8 mouse cellular contexts compared by ENCODE assay signal in genomic region chr8:126699389-126699775, GRCm38 (mm10).
DNase-seq lines count a peak whose midpoint lies in the region; ATAC-seq lines count a peak whose summit lies in the region.

No protein-coding gene starts in this region.

- intact Hi-C loops in heart, postnatal 14 days (cut with DNase I): no loop called here

- H3K9me3 ChIP-seq in heart, embryonic 10.5 days: no peaks in the 10 kb centered on the region
- no peaks in the 10 kb centered on the region for H3K9me3 ChIP-seq in hindbrain, embryonic 16.5 days (ENCODE audit: control insufficient read depth, low read length)

- H3K36me3 ChIP-seq in heart, embryonic 10.5 days: no peaks in the 10 kb centered on the region
- no peaks in the 10 kb centered on the region for H3K36me3 ChIP-seq in hindbrain, embryonic 16.5 days (ENCODE audit: control insufficient read depth, insufficient read depth, low read length)

- peak overlapping the region; percentile 86 for H3K27ac ChIP-seq in heart, embryonic 10.5 days
- peak overlapping the region; percentile 41; the same call in 1 of the 2 replicates for H3K27ac ChIP-seq in hindbrain, embryonic 16.5 days (ENCODE audit: low read depth, low read length)

- H3K4me2 ChIP-seq in hindbrain, embryonic 16.5 days (ENCODE audit: low read length): no peak overlapping the region

- no peaks in the 10 kb centered on the region for H3K27me3 ChIP-seq in heart, embryonic 10.5 days (ENCODE audit: insufficient read depth, poor library complexity, severe bottlenecking)
- no peaks in the 10 kb centered on the region for H3K27me3 ChIP-seq in hindbrain, embryonic 16.5 days (replicated peaks; ENCODE audit: control insufficient read depth, insufficient read depth, low read length)

- DNase-seq in heart, embryonic 10.5 days (ENCODE audit: low spot score): no peak
- DNase-seq in heart, postnatal 14 days: no peak
- DNase-seq in natural killer cell, adult 2 months (ENCODE audit: low spot score in 2 of 2): peak; percentile 28 to 35
- no peak for DNase-seq in adrenal gland, postnatal 10 days
- no peak for DNase-seq in right cerebral cortex, postnatal 10 days (ENCODE audit: low spot score in 2 of 2)
- no peak for DNase-seq in Muller cell, postnatal 12 days (ENCODE audit: inconsistent ontology term)

- WGBS in heart, embryonic 10.5 days: 19% methylated on average over 6 of the region's 6 CpGs
- 26% methylated on average over 6 of the region's 6 CpGs for WGBS in hindbrain, embryonic 16.5 days

- H3K4me1 ChIP-seq in heart, embryonic 10.5 days: peaks cover 33% of the 10 kb centered on the region
- no peaks in the 10 kb centered on the region; the same call in 1 of the 2 replicates for H3K4me1 ChIP-seq in hindbrain, embryonic 16.5 days (ENCODE audit: control insufficient read depth, insufficient read depth, low read depth, low read length)

- H3K9ac ChIP-seq in hindbrain, embryonic 16.5 days (ENCODE audit: low read depth, low read length): no peak overlapping the region

- ATAC-seq in activated CD4-positive, CD25-positive, alpha-beta regulatory T cell, adult 4 months: peak; percentile 36
- no peak for ATAC-seq in hindbrain, embryonic 16.5 days

- no peak overlapping the region for H3K4me3 ChIP-seq in heart, embryonic 10.5 days
- no peak overlapping the region for H3K4me3 ChIP-seq in hindbrain, embryonic 16.5 days (ENCODE audit: low read length)

Comparison
In these comparisons a context has a peak if more than half of its experiments do, and no peak if none do; other contexts are left out.
1. DNase-seq: peak in natural killer cell, adult 2 months (2 of 2); none in heart, embryonic 10.5 days (single experiment), heart, postnatal 14 days (0 of 2), adrenal gland, postnatal 10 days (single experiment), right cerebral cortex, postnatal 10 days (0 of 2) and Muller cell, postnatal 12 days (single experiment).